Mouse (Mus musculus) embryonic facial prominence, embryonic 11.5 days (tissue): Measurements from ENCODE around the gene Mtor. TPM values are rescaled to one million over a fixed set of nuclear protein-coding genes. Genes with fewer than 3 reads are reported as not detected.
A peak's percentile ranks its signal among the peaks of the same experiment; 100 is the strongest.

Experiments used
- ATAC-seq: fragments of 200-750 bp; cut with Nextera tagmentation; replicated peaks from 2 replicates; pipeline ENCODE4 v1.8.0; 2017; ENCODE audit warnings: low read depth; ENCODE audit not compliant: insufficient number of reproducible peaks, low FRiP score, low TSS enrichment
- DNase-seq: peaks from one replicate; pipeline ENCODE4 v3.0.0-alpha.2; 2015; ENCODE audit warnings: low spot score
- H3K27ac ChIP-seq: fragments of 300-500 bp; sonication (generic); replicated peaks from 2 replicates; pipeline ENCODE4 v1.5.1; 2014; ENCODE audit warnings: mild to moderate bottlenecking, low read depth, low read length, control low read depth
- H3K27me3 ChIP-seq: fragments of 300-500 bp; sonication (generic); 2 replicates; pipeline ENCODE4 v1.6.1; 2014; ENCODE audit warnings: mild to moderate bottlenecking, low read length, moderate library complexity, mixed read lengths; ENCODE audit not compliant: control insufficient read depth, insufficient read depth
- H3K36me3 ChIP-seq: fragments of 300-500 bp; sonication (generic); replicated peaks from 2 replicates; pipeline ENCODE4 v1.6.1; 2014; ENCODE audit warnings: low read depth, mild to moderate bottlenecking, low read length, moderate library complexity, mixed read lengths; ENCODE audit not compliant: control insufficient read depth, insufficient read depth
- H3K4me1 ChIP-seq: fragments of 300-500 bp; sonication (generic); 2 replicates; pipeline ENCODE4 v1.6.1; 2014; ENCODE audit warnings: low read length, mixed read lengths; ENCODE audit not compliant: control insufficient read depth, insufficient read depth
- H3K4me2 ChIP-seq: fragments of 300-500 bp; sonication (generic); 2 replicates; pipeline ENCODE4 v1.6.1; 2014; ENCODE audit warnings: low read depth, mild to moderate bottlenecking, control low read depth, low read length, moderate library complexity
- H3K4me3 ChIP-seq: fragments of 300-500 bp; sonication (generic); 2 replicates; pipeline ENCODE4 v1.5.1; 2014; ENCODE audit warnings: low read depth, low read length, control low read depth
- H3K9ac ChIP-seq: fragments of 300-500 bp; sonication (generic); replicated peaks from 2 replicates; pipeline ENCODE4 v1.6.1; 2014; ENCODE audit warnings: mild to moderate bottlenecking, control low read depth, low read length
- H3K9me3 ChIP-seq: fragments of 300-500 bp; sonication (generic); replicated peaks from 2 replicates; pipeline ENCODE4 v1.6.1; 2016; ENCODE audit warnings: mild to moderate bottlenecking, low read length, inconsistent platforms, mixed read lengths; ENCODE audit not compliant: control insufficient read depth
- WGBS: fragments of 180-500 bp; shearing (Covaris S2); extraction: QIAGEN DNeasy Blood & Tissue Kit; methylation state at CpG from one replicate; pipeline ENCODE4 v1.1.7; 2014; 5-methylcytosine and 5-hydroxymethylcytosine counted together
- polyA plus RNA-seq: library from polyadenylated mRNA; unstranded; fragments of >200 nt; fragmentation: Nextera tagmentation; extraction: Ambion mirVana; gene quantifications from 2 replicates; pipeline ENCODE4 v1.2.1, GENCODE M21; 2014

Gene Mtor
- polyA plus RNA-seq: 22.5 and 23.9 TPM in 2 replicates

- WGBS: under 1% methylated on average over 51 of the region's 56 CpGs
- peak; percentile 95 for ATAC-seq
Measured at GRCm38 (mm10) chr4:148448179-148448852, at the start of gene Mtor. Gene Mtor (plus strand): TSS chr4:148448611.

DNA sequence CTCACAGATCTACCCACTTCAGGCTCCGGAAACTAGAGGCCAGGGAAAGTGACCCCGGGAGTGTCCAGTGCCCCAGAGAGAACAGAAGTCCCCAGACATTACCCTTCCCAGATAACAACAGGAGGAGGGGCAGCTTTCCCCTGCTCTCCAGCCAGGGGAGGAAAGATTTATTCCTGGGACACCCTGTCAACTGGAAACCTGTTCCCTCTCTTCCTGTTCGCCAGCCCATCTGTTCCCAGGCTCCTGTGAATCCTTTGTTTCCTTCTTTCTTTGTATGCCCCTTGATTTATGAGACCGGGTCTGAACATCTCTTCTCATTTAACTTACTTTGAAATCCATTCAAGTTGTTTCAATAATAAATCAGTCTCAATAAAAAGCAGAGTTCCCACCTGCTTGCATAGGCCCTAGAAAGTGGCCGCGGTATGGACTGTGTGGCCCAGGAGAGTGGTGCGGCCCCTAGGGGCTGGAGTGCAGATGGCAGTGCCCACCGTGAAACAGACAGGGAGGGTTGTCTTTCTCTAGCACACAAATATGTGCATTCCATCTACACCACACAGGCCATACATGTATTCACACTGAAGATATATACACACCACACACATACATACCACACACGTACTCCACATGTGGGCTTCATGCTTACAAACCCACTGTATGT lies 48.8 kb upstream of the Mtor start:
- Histone ChIP-seq H3K4me1 (no peaks in the 10 kb centered on the region; the same call in 1 of the 2 replicates), H3K9me3 (no peaks in the 10 kb centered on the region), H3K4me2 (no peak overlapping the region), H3K9ac (no peak overlapping the region), H3K27ac (no peak overlapping the region), H3K36me3 (no peaks in the 10 kb centered on the region), H3K27me3 (peaks cover 18% of the 10 kb centered on the region), H3K4me3 (no peak overlapping the region)
- WGBS: 75% methylated on average over 9 of the region's 9 CpGs
- ATAC-seq (no peak), DNase-seq (no peak)

More at GRCm38 (mm10) chr4:148448179-148448852, at the start of gene Mtor:
- Histone ChIP-seq H3K4me3 (peak within 1 kb of the TSS; percentile 94), H3K27ac (0 out of 2 replicates have a peak within 1 kb of the TSS, but pooled peaks have one; percentile 32), H3K4me1 (peaks cover 4% of the 10 kb centered on the region; the same call in 1 of the 2 replicates), H3K4me2 (peak within 1 kb of the TSS; percentile 74), H3K36me3 (peaks cover 2% of the 10 kb centered on the region; the same call in 1 of the 2 replicates), H3K9ac (peak within 1 kb of the TSS; percentile 87), H3K9me3 (no peaks in the 10 kb centered on the region), H3K27me3 (no peaks in the 10 kb centered on the region)
- DNase-seq: peak; percentile 98

- peaks cover 35% of the 10 kb centered on the region for H3K27me3 ChIP-seq
Measured at GRCm38 (mm10) chr4:148403402-148403801, 45.0 kb upstream of the Mtor start.

GRCm38 (mm10) chr4:148404748-148405147 lies 43.7 kb upstream of the Mtor start:
- no peak overlapping the region for H3K4me2 ChIP-seq
- no peak for DNase-seq
- no peaks in the 10 kb centered on the region; the same call in 1 of the 2 replicates for H3K4me1 ChIP-seq
- no peak for ATAC-seq
- H3K9ac ChIP-seq: no peak overlapping the region
- H3K9me3 ChIP-seq: no peaks in the 10 kb centered on the region
- 11% methylated on average over 11 of the region's 11 CpGs for WGBS
- H3K36me3 ChIP-seq: no peaks in the 10 kb centered on the region
- no peak overlapping the region for H3K4me3 ChIP-seq
- H3K27me3 ChIP-seq: peaks cover 35% of the 10 kb centered on the region
- H3K27ac ChIP-seq: no peak overlapping the region

More at GRCm38 (mm10) chr4:148403402-148403801, 45.0 kb upstream of the Mtor start:
- H3K4me2 ChIP-seq: no peak overlapping the region
- no peaks in the 10 kb centered on the region for H3K9me3 ChIP-seq
- H3K9ac ChIP-seq: no peak overlapping the region
- DNase-seq: no peak
- no peaks in the 10 kb centered on the region for H3K36me3 ChIP-seq
- no peaks in the 10 kb centered on the region; the same call in 1 of the 2 replicates for H3K4me1 ChIP-seq
- no peak for ATAC-seq
- no peak overlapping the region for H3K4me3 ChIP-seq
- WGBS: 14% methylated on average over 12 of the region's 12 CpGs
- H3K27ac ChIP-seq: no peak overlapping the region

DNA sequence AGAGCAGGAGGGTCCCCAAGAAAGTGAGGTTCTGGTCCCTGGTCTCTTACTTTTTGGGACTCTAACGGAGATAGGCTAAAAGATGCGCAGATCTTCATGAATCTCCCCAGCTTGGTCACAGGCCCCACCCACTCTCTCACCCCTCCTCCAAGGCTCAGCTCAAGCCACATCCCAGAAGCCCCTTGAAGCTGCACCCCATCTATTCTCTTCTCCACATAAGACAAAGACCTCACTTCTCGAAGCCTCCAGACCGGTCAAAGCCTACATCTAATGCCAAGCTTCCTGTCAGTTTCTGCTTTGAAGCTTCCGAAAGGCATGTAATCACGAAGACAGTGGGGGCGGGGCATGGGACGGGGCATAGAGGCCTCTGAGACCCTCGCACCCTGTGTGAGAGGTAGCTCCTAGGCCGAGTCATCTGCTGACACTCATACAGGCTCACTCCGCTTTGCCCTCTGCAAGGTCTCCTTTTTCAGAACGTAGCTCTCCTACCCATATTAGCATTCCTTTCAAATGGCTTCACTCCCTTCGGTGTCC lies 43.1 kb upstream of the Mtor start:
- WGBS: 10% methylated on average over 13 of the region's 13 CpGs
- no peak for DNase-seq
- no peak for ATAC-seq
- Histone ChIP-seq H3K27ac (no peak overlapping the region), H3K27me3 (peaks cover 35% of the 10 kb centered on the region), H3K9ac (no peak overlapping the region), H3K4me3 (no peak overlapping the region), H3K9me3 (no peaks in the 10 kb centered on the region), H3K36me3 (no peaks in the 10 kb centered on the region), H3K4me1 (no peaks in the 10 kb centered on the region; the same call in 1 of the 2 replicates), H3K4me2 (no peak overlapping the region)

DNA sequence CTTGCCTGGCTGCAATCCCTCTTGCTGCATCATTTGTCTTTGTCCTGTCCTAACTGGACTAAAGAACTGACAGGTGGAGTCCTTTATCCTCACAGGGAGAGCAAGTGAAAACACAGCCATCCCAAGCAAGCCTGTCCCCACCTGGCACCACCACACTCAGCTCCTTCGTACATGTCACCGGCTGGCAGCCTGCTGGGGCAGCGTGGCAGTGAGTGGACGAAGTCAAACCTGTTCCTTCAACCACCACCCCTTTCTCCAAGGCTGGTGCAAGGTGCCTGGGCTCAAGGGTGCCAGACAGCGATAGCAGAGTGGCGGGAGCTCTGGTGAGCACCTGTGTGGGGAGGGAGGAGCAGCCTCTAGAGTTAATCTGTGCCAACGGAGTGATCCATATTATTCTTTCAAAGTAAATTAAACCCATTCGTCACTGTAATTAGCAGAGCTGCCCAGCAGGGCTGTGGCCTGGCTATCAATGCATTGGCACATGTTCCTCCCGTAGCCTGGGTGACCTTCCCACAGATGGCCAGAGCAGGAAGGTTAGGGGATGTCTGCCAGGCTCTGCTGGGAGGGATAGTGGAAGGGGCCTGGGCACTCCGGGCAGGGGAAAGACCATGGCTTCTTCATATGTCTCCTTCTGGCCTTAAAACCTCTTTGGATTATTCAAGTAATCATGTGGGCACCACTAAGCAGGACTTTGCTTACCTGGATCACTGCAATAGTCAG lies 40.0 kb upstream of the Mtor start:
- H3K27me3 ChIP-seq: peaks cover 26% of the 10 kb centered on the region
- 78% methylated on average over 10 of the region's 10 CpGs for WGBS
- H3K27ac ChIP-seq: no peak overlapping the region

GRCm38 (mm10) chr4:148415575-148415974 lies 32.8 kb upstream of the Mtor start:
- ATAC-seq: no peak
- Histone ChIP-seq H3K4me1 (no peaks in the 10 kb centered on the region), H3K9me3 (no peaks in the 10 kb centered on the region), H3K9ac (no peak overlapping the region), H3K4me2 (no peak overlapping the region), H3K4me3 (no peak overlapping the region), H3K27me3 (peaks cover 4% of the 10 kb centered on the region; the same call in 1 of the 2 replicates), H3K27ac (no peak overlapping the region), H3K36me3 (no peaks in the 10 kb centered on the region)
- DNase-seq: no peak
- WGBS: 12% methylated on average over 16 of the region's 16 CpGs

More for the DNA sequence above, 40.0 kb upstream of the Mtor start:
- H3K4me3 ChIP-seq: no peak overlapping the region
- no peaks in the 10 kb centered on the region for H3K9me3 ChIP-seq
- no peak overlapping the region for H3K9ac ChIP-seq
- ATAC-seq (no peak), DNase-seq (no peak)
- H3K4me1 ChIP-seq: no peaks in the 10 kb centered on the region; the same call in 1 of the 2 replicates
- H3K4me2 ChIP-seq: no peak overlapping the region
- no peaks in the 10 kb centered on the region for H3K36me3 ChIP-seq
